Mouse (Mus musculus): ENCODE results near the gene Rgs3.
"Not testable (repeated sequence)": the region's sequence is repeated elsewhere in the genome, so short reads cannot be mapped to it uniquely, and the experiment has no call there.

Gene Rgs3

GRCm38 (mm10) chr4:62551966-62552365, 7.7 kb upstream of the Rgs3 start:
- DNase-seq (ENCODE audit: low spot score), result no peak

GRCm38 (mm10) chr4:62557436-62557835, 2.2 kb upstream of the Rgs3 start:
- DNase-seq (ENCODE audit: low spot score), result no peak

- peak; percentile 84 for DNase-seq (ENCODE audit: low spot score)
These were observed 1.4 kb downstream of the Rgs3 start for GRCm38 (mm10) chr4:62560963-62561629.

- no peak for DNase-seq (ENCODE audit: low spot score)
These were observed 2.0 kb downstream of the Rgs3 start for GRCm38 (mm10) chr4:62561630-62562001.

- no peak for DNase-seq (ENCODE audit: low spot score)
These were observed 2.4 kb downstream of the Rgs3 start for GRCm38 (mm10) chr4:62562006-62562405.

GRCm38 (mm10) chr4:62566530-62566929, 6.9 kb downstream of the Rgs3 start:
- no peak for DNase-seq (ENCODE audit: low spot score)

GRCm38 (mm10) chr4:62567696-62568095, 8.0 kb downstream of the Rgs3 start:
- DNase-seq (ENCODE audit: low spot score), result no peak

- DNase-seq (ENCODE audit: low spot score), result no peak
These were observed 8.7 kb downstream of the Rgs3 start for GRCm38 (mm10) chr4:62568359-62568758.

- no peak for DNase-seq (ENCODE audit: low spot score)
These were observed 10.0 kb downstream of the Rgs3 start for GRCm38 (mm10) chr4:62569603-62570002.

- no peak for DNase-seq (ENCODE audit: low spot score)
These were observed 10.4 kb downstream of the Rgs3 start for GRCm38 (mm10) chr4:62570029-62570428.

GRCm38 (mm10) chr4:62582365-62583264, 23.0 kb downstream of the Rgs3 start:
- DNase-seq (ENCODE audit: low spot score), result peak; percentile 85

- DNase-seq (ENCODE audit: low spot score), result no peak
These were observed 23.8 kb downstream of the Rgs3 start for GRCm38 (mm10) chr4:62583265-62584092.

GRCm38 (mm10) chr4:62587067-62587466, 27.4 kb downstream of the Rgs3 start:
- no peak for DNase-seq (ENCODE audit: low spot score)

GRCm38 (mm10) chr4:62590878-62591277, 31.2 kb downstream of the Rgs3 start:
- no peak for DNase-seq (ENCODE audit: low spot score)

GRCm38 (mm10) chr4:62591326-62591725, 31.7 kb downstream of the Rgs3 start:
- DNase-seq (ENCODE audit: low spot score), result no peak

- not testable (repeated sequence) for DNase-seq (ENCODE audit: low spot score)
These were observed 34.0 kb downstream of the Rgs3 start for GRCm38 (mm10) chr4:62593546-62594240.

GRCm38 (mm10) chr4:62594442-62594841, 34.8 kb downstream of the Rgs3 start:
- DNase-seq (ENCODE audit: low spot score), result no peak

GRCm38 (mm10) chr4:62596051-62596450, 36.4 kb downstream of the Rgs3 start:
- DNase-seq (ENCODE audit: low spot score), result no peak

- no peak for DNase-seq (ENCODE audit: low spot score)
These were observed 40.9 kb downstream of the Rgs3 start for GRCm38 (mm10) chr4:62600549-62600948.

GRCm38 (mm10) chr4:62603607-62604006, 44.0 kb downstream of the Rgs3 start:
- no peak for DNase-seq (ENCODE audit: low spot score)

- no peak for DNase-seq (ENCODE audit: low spot score)
These were observed 44.4 kb downstream of the Rgs3 start for GRCm38 (mm10) chr4:62604094-62604493.
